Mouse (Mus musculus) ES-E14 (cell line): ENCODE results near the gene 2010005H15Rik.

Source experiments
- CHD2 ChIP-seq: IDR thresholded peaks from 2 replicates; pipeline ENCODE4 v1.6.1; 2014; ENCODE audit warnings: mild to moderate bottlenecking, low read depth, low read length, inconsistent platforms
- HCFC1 ChIP-seq: IDR thresholded peaks from 2 replicates; pipeline ENCODE4 v1.6.1; 2012; ENCODE audit warnings: low read length, inconsistent platforms, borderline replicate concordance; ENCODE audit not compliant: insufficient read depth
- MAFK ChIP-seq: IDR thresholded peaks from 2 replicates; pipeline ENCODE4 v1.6.1; 2014; ENCODE audit warnings: mild to moderate bottlenecking, low read depth, low read length, inconsistent platforms; ENCODE audit not compliant: insufficient read depth
- ZNF384 ChIP-seq: IDR thresholded peaks from 2 replicates; pipeline ENCODE4 v1.6.1; 2012; ENCODE audit warnings: low read depth, low read length, inconsistent platforms

DNA sequence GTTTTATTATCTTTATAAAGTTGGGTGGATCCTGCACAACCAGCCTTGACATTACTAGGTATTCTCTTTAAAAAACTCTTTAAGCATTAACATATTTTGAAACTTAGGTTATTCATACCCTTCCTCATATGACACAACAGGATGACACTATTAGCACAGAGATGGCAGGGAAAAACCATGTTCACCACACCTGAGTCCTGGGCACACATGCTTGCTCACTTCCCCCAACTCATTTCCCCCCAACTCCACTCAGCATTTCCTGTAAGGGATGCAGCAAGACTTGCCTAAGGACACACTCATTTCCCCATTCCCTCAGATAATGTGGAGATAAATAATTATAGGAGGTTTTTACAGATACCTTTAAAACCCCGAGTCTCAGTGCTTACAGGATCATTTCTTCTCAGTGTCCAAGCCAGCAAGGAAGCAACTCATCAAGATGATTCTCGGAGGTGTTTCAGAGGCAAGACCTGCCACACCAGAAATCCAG is 11.3 kb upstream of the 2010005H15Rik start, which contains the start of gene Gm5416:
- TF ChIP-seq ZNF384 (no peak), HCFC1 (no peak), CHD2 (no peak), MAFK (no peak)
